Mouse (Mus musculus): ENCODE measurements at regions not wholly inside any gene's neighbourhood (a gene's known extent, or its start where the extent isn't known, plus 50 kb on each side); places are given as distances from the start of the nearest gene placed in this dataset.

GRCm38 (mm10) chr10:97265959-97266517, 213.4 kb upstream of the Dcn start:
- DNase-seq: no peak

GRCm38 (mm10) chr10:97282416-97282815, 197.0 kb upstream of the Dcn start:
- DNase-seq: no peak

GRCm38 (mm10) chr10:97282841-97283496, 196.4 kb upstream of the Dcn start:
- DNase-seq: no peak

GRCm38 (mm10) chr10:97304791-97305355, 174.5 kb upstream of the Dcn start:
- no peak for DNase-seq

- DNase-seq: no peak
Measured at GRCm38 (mm10) chr10:97309580-97309979, 169.8 kb upstream of the Dcn start.

GRCm38 (mm10) chr10:97312509-97312908, 166.9 kb upstream of the Dcn start:
- no peak for DNase-seq

GRCm38 (mm10) chr10:97312978-97313377, 166.4 kb upstream of the Dcn start:
- DNase-seq: peak; percentile 89

- DNase-seq: peak; percentile 90
Measured at GRCm38 (mm10) chr10:97313407-97313901, 166.0 kb upstream of the Dcn start.

GRCm38 (mm10) chr10:97332639-97333038, 146.8 kb upstream of the Dcn start:
- no peak for DNase-seq

GRCm38 (mm10) chr10:97334044-97334443, 145.4 kb upstream of the Dcn start:
- DNase-seq: no peak

- no peak for DNase-seq
Measured at GRCm38 (mm10) chr10:97334606-97335150, 144.7 kb upstream of the Dcn start.

GRCm38 (mm10) chr10:97338033-97338692, 141.2 kb upstream of the Dcn start:
- DNase-seq: no peak

- no peak for DNase-seq
Measured at GRCm38 (mm10) chr10:97339866-97340706, 139.3 kb upstream of the Dcn start.

GRCm38 (mm10) chr10:97345347-97345746, 134.1 kb upstream of the Dcn start:
- DNase-seq: peak; percentile 32

GRCm38 (mm10) chr10:97346949-97347348, 132.5 kb upstream of the Dcn start:
- DNase-seq: no peak

- no peak for DNase-seq
Measured at GRCm38 (mm10) chr10:97368625-97369024, 110.8 kb upstream of the Dcn start.

GRCm38 (mm10) chr10:97375824-97376223, 103.6 kb upstream of the Dcn start:
- DNase-seq: peak; percentile 9

GRCm38 (mm10) chr10:97376376-97376775, 103.0 kb upstream of the Dcn start:
- no peak for DNase-seq

- no peak for DNase-seq
Measured at GRCm38 (mm10) chr10:97381586-97381985, 97.8 kb upstream of the Dcn start.

- no peak for DNase-seq
Measured at GRCm38 (mm10) chr10:97383881-97384280, 95.5 kb upstream of the Dcn start.

- no peak for DNase-seq
Measured at GRCm38 (mm10) chr10:97387196-97387876, 92.1 kb upstream of the Dcn start.

All from adrenal gland, adult 8-10 months (tissue).